Mouse (Mus musculus): Measurements from ENCODE around the gene Ick. TPM values are rescaled to one million over a fixed set of nuclear protein-coding genes. Genes with fewer than 3 reads are reported as not detected.

Gene Ick
- total and polyA plus RNA-seq, 3 experiments: 6.1 to 16.1 TPM; not detected in 1

DNA sequence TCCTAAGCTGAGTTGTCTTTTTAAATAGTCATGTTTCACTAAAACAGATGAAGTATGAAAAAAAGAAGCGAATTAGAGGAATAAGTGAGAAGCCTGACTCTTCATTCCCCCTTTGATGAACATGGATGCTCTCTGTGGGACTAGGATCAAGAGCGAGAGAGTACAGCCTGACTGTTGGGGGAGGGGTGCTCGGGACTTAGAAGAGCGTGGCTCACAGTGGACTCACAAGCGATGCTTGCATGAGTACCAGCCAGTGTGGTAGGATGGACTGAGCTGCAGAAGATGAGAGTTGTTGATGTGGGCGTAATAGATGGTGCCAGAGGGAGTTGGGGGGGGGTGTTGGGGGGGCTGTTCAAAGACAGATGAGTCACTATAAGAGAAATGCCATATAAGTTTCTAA, 37.6 kb downstream of the Ick start:
- no peak for DNase-seq (ENCODE audit: low read depth, low spot score)

DNA sequence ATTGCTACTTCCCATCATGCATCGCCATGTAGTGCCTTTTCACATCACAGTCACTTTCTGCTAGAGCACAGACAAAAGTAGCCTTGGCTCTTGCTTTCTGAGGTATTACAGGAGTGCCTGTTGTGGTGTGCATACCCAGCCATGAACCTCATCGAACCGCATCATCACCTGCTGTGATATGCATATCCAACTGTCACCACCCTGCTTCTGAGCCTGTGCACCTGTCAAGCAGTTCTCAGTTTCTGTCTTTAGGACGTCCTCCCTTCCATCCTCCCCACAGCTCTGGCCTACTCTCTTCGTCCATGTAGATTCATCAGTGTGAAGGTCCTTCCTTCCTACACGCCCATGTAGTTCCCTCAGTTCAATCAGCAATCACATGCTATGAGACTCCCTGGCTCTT, 39.2 kb downstream of the Ick start:
- Histone ChIP-seq H3K27me3 (ENCODE audit: control insufficient read depth in 1 of 2, insufficient read depth in 2 of 2, low read length in 2 of 2) (no peaks in the 10 kb centered on the region), H3K79me2 (ENCODE audit: control insufficient read depth, insufficient read depth, low read length, poor library complexity) (no peaks in the 10 kb centered on the region), H3K9ac (ENCODE audit: control insufficient read depth, low read depth, low read length, poor library complexity, severe bottlenecking) (no peak overlapping the region), H3K27ac (ENCODE audit: control insufficient read depth, low read depth, low read length) (no peak overlapping the region), H3K4me1 (ENCODE audit: control insufficient read depth in 1 of 2, insufficient read depth in 2 of 2, low read length in 2 of 2) (no peaks in the 10 kb centered on the region), H3K36me3 (ENCODE audit: control insufficient read depth in 1 of 2, insufficient read depth in 2 of 2, low read length in 2 of 2) (no peaks in the 10 kb centered on the region; a peak in 2 of 4 replicates), H3K4me3 (ENCODE audit: control insufficient read depth in 1 of 2, insufficient read depth in 1 of 2, low read depth in 2 of 2, low read length in 2 of 2) (no peak overlapping the region), H3K9me3 (replicated peaks; ENCODE audit: insufficient read depth, low read length) (no peaks in the 10 kb centered on the region)
- no peak for TF ChIP-seq NRF1 (IDR thresholded peaks at IDR 0.05; ENCODE audit: insufficient read depth, low read depth, low read length, poor library complexity, severe bottlenecking)
- TF ChIP-seq CTCF (IDR thresholded peaks at IDR 0.05 in 2 of 3, conservative IDR thresholded peaks at IDR 0.05 in 1 of 3; ENCODE audit: control insufficient read depth in 1 of 3, insufficient read depth in 1 of 3, low read depth in 2 of 3, low read length in 3 of 3, poor library complexity in 1 of 3, severe bottlenecking in 1 of 3): no peak
- no peak for TF ChIP-seq UBTF (IDR thresholded peaks at IDR 0.05; ENCODE audit: borderline replicate concordance, insufficient read depth, low read depth, low read length)
- TF ChIP-seq CHD1 (IDR thresholded peaks at IDR 0.05; ENCODE audit: low read depth, low read length): no peak
- no peak for TF ChIP-seq RCOR1 (IDR thresholded peaks at IDR 0.05; ENCODE audit: low read depth, low read length)
- no peak for TF ChIP-seq TAL1 (IDR thresholded peaks at IDR 0.05; ENCODE audit: low read length)
- TF ChIP-seq POLR2AphosphoS5 (IDR thresholded peaks at IDR 0.05; ENCODE audit: borderline replicate concordance, low read depth, low read length): no peak
- TF ChIP-seq ZNF384 (IDR thresholded peaks at IDR 0.05; ENCODE audit: low read depth, low read length): no peak
- TF ChIP-seq E2F4 (IDR thresholded peaks at IDR 0.05; ENCODE audit: borderline replicate concordance, low read depth, low read length): no peak
- no peak for TF ChIP-seq POLR2AphosphoS2 (IDR thresholded peaks at IDR 0.05; ENCODE audit: low read length)
- TF ChIP-seq TCF12 (IDR thresholded peaks at IDR 0.05; ENCODE audit: low read depth, low read length): no peak
- no peak for TF ChIP-seq MEF2A (IDR thresholded peaks at IDR 0.05; ENCODE audit: extremely low read depth, insufficient replicate concordance, low read depth, low read length, poor library complexity, severe bottlenecking)
- no peak for TF ChIP-seq ELF1 (IDR thresholded peaks at IDR 0.05; ENCODE audit: low read depth, low read length)
- no peak for TF ChIP-seq TBP (IDR thresholded peaks at IDR 0.05; ENCODE audit: low read depth, low read length)
- TF ChIP-seq ETS1 (IDR thresholded peaks at IDR 0.05; ENCODE audit: low read depth, low read length): no peak
- TF ChIP-seq POLR2A (IDR thresholded peaks at IDR 0.05; ENCODE audit: control insufficient read depth in 1 of 2, insufficient read depth in 1 of 2, low read depth in 1 of 2, low read length in 2 of 2, poor library complexity in 1 of 2): no peak
- TF ChIP-seq GABPA (IDR thresholded peaks at IDR 0.05; ENCODE audit: low read depth, low read length): no peak
- DNase-seq (ENCODE audit: low read depth, low spot score): no peak

More for the DNA sequence above, 37.6 kb downstream of the Ick start:
- H3K27me3 ChIP-seq (ENCODE audit: control insufficient read depth in 1 of 2, insufficient read depth in 2 of 2, low read length in 2 of 2): no peaks in the 10 kb centered on the region
- no peak overlapping the region for H3K27ac ChIP-seq (ENCODE audit: control insufficient read depth, low read depth, low read length)
- no peaks in the 10 kb centered on the region for H3K9me3 ChIP-seq (replicated peaks; ENCODE audit: insufficient read depth, low read length)
- TF ChIP-seq RAD21 (IDR thresholded peaks at IDR 0.05; ENCODE audit: low read depth, low read length) (no peak), E2F4 (IDR thresholded peaks at IDR 0.05; ENCODE audit: borderline replicate concordance, low read depth, low read length) (no peak), SIN3A (IDR thresholded peaks at IDR 0.05; ENCODE audit: low read length) (no peak), CTCF (IDR thresholded peaks at IDR 0.05 in 2 of 3, conservative IDR thresholded peaks at IDR 0.05 in 1 of 3; ENCODE audit: control insufficient read depth in 1 of 3, insufficient read depth in 1 of 3, low read depth in 2 of 3, low read length in 3 of 3, poor library complexity in 1 of 3, severe bottlenecking in 1 of 3) (no peak), POLR2AphosphoS2 (IDR thresholded peaks at IDR 0.05; ENCODE audit: low read length) (no peak), MAX (IDR thresholded peaks at IDR 0.05; ENCODE audit: low read length) (no peak), GABPA (IDR thresholded peaks at IDR 0.05; ENCODE audit: low read depth, low read length) (no peak), MXI1 (IDR thresholded peaks at IDR 0.05; ENCODE audit: low read depth, low read length) (no peak), KAT2A (conservative IDR thresholded peaks at IDR 0.05; ENCODE audit: low read depth, low read length) (no peak), ZMIZ1 (IDR thresholded peaks at IDR 0.05; ENCODE audit: low read depth, low read length) (no peak), HCFC1 (IDR thresholded peaks at IDR 0.05; ENCODE audit: low read depth, low read length) (no peak), ZNF384 (IDR thresholded peaks at IDR 0.05; ENCODE audit: low read depth, low read length) (no peak), UBTF (IDR thresholded peaks at IDR 0.05; ENCODE audit: borderline replicate concordance, insufficient read depth, low read depth, low read length) (no peak), BHLHE40 (IDR thresholded peaks at IDR 0.05; ENCODE audit: borderline replicate concordance, low read depth, low read length) (no peak), USF1 (IDR thresholded peaks at IDR 0.05; ENCODE audit: low read depth, low read length) (no peak), MYB (IDR thresholded peaks at IDR 0.05; ENCODE audit: low read depth, low read length) (no peak), ELF1 (IDR thresholded peaks at IDR 0.05; ENCODE audit: low read depth, low read length) (no peak), TCF12 (IDR thresholded peaks at IDR 0.05; ENCODE audit: low read depth, low read length) (no peak), EP300 (IDR thresholded peaks at IDR 0.05; ENCODE audit: low read depth in 1 of 2, low read length in 2 of 2) (no peak), GATA1 (IDR thresholded peaks at IDR 0.05; ENCODE audit: low read depth, low read length) (no peak)
- H3K9ac ChIP-seq (ENCODE audit: control insufficient read depth, low read depth, low read length, poor library complexity, severe bottlenecking): no peak overlapping the region
- peaks cover 0 to under 1% of the 10 kb centered on the region in 2 experiments; a peak in 2 of 4 replicates for H3K36me3 ChIP-seq (ENCODE audit: control insufficient read depth in 1 of 2, insufficient read depth in 2 of 2, low read length in 2 of 2)
- no peaks in the 10 kb centered on the region for H3K79me2 ChIP-seq (ENCODE audit: control insufficient read depth, insufficient read depth, low read length, poor library complexity)
- H3K4me3 ChIP-seq (ENCODE audit: control insufficient read depth in 1 of 2, insufficient read depth in 1 of 2, low read depth in 2 of 2, low read length in 2 of 2): no peak overlapping the region
- no peaks in the 10 kb centered on the region for H3K4me1 ChIP-seq (ENCODE audit: control insufficient read depth in 1 of 2, insufficient read depth in 2 of 2, low read length in 2 of 2)

Measured in MEL (cell line).